Mouse (Mus musculus) heart, adult 18-20 months (tissue): ENCODE measurements around the gene Nup50. TPM values are rescaled to one million over a fixed set of nuclear protein-coding genes. Genes with fewer than 3 reads are reported as not detected.

Source experiments
- DNase-seq, 2 experiments: peaks; one replicate each; pipeline ENCODE4 v3.0.0; 2021 to 2022; ENCODE audit warnings: mixed read lengths in 1 of 2
- long read RNA-seq, 2 experiments: library from polyadenylated mRNA; stranded (forward); transcript quantifications; one replicate each; pipeline ENCODE4 v2.0.0; 2021
- total RNA-seq, 2 experiments: library from RNA; stranded (reverse); gene quantifications; 2 replicates each; pipeline ENCODE4 v1.2.3; 2021

Gene Nup50
- 10 to 100 TPM; 15.5 to 17.7 TPM for total RNA-seq
- long read RNA-seq, experiment 1, full-length matches to known transcripts = 16 of 29 reads
- long read RNA-seq, experiment 1, partial matches to known transcripts = 2 of 29 reads
- long read RNA-seq, experiment 1, other reads (novel, unspliced or antisense) = 11 of 29 reads
- long read RNA-seq, experiment 2, full-length matches to known transcripts = 2 of 10 reads
- long read RNA-seq, experiment 2, partial matches to known transcripts = 0 of 10 reads
- long read RNA-seq, experiment 2, other reads (novel, unspliced or antisense) = 8 of 10 reads

- DNase-seq = peak; percentile 100
Observed at GRCm38 (mm10) chr15:84922884-84923507, at the start of gene Nup50. Nup50 (plus strand) TSS chr15:84923411.

- DNase-seq = peak; percentile 12 to 25
Observed at GRCm38 (mm10) chr15:84873867-84874266, 49.3 kb upstream of the Nup50 start.

- no peak for DNase-seq
Observed at GRCm38 (mm10) chr15:84877029-84877815, 46.0 kb upstream of the Nup50 start.

DNA sequence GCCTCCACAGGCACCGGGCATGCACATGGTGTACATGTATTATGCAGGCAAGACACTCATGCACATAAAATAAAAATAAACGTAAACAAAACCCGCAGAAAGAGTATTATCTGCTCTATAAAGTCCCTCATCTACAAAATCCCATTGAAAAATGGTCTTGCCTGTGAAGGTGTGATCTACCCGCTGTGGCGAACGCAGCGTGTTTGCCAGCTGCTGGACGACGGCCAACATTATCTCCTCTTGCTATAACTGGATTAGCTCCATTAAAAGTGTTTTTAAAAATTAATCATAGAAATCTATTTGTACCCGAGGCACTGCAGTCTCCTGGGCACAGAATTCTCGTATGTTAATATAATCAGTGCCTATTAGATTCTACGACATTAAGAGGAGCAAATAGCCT lies 35.1 kb upstream of the Nup50 start:
- DNase-seq = no peak

- no peak for DNase-seq
Observed at GRCm38 (mm10) chr15:84891246-84891645, 32.0 kb upstream of the Nup50 start.

DNA sequence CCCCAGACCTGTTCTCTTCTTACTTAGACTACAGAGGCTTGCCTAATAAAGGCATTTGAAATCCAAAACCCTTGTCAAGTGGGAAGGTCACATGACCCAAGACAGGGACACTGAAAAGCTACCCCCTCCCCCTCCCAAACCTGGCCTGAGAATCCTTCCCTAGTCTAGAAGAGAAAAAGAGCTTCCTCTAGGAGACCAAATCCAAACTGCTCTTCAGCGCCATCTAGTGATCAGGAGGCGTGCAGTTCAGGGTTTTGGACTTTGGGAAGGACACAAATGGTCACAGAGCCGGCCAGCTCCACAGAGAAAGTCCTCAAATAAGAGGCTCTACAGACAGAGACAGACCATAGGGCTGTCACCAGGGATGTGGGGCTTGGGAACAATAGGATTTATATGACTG lies 31.6 kb upstream of the Nup50 start:
- DNase-seq = peak; percentile 55 to 83

DNA sequence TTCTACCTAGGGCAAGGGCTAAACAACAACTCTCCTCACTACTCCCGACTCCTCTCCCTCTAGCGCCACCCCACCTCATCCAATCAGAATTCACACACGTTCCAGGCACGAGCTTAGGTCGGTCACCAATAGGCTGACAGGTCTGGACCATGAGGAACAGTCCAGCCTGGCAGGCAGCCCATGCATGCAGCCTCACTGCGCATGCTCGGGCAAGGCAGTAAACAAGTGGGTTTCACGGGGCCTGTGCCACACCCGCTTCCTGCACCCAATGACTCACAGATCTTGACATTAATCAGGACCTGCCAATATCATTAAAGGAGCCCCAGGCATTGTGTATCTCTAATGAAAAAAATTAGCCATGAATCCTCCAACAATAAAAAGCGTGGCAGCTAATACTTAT lies 27.0 kb upstream of the Nup50 start:
- DNase-seq = peak; percentile 12 to 47

- no peak for DNase-seq
Observed at GRCm38 (mm10) chr15:84896664-84897063, 26.5 kb upstream of the Nup50 start.

DNA sequence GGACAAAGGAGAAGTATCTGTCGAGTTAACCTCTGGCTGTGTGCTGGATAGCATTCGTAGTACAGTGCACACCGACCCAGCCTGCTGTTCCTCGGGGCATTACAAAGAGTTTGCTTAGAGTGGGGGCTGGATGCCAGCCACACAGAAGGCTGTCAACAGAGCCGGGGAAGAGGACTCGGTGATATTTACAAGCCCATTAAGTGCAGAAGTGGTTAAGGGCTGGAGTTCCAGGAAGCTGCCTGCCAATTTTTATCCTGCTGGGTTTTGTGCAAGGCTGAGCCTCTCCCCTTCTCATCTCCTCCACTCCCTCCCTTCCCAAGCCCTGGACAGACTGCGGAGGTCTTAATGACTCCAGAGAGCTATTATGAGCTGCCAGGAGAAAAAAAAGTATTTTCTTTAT lies 25.1 kb upstream of the Nup50 start:
- DNase-seq = no peak

DNA sequence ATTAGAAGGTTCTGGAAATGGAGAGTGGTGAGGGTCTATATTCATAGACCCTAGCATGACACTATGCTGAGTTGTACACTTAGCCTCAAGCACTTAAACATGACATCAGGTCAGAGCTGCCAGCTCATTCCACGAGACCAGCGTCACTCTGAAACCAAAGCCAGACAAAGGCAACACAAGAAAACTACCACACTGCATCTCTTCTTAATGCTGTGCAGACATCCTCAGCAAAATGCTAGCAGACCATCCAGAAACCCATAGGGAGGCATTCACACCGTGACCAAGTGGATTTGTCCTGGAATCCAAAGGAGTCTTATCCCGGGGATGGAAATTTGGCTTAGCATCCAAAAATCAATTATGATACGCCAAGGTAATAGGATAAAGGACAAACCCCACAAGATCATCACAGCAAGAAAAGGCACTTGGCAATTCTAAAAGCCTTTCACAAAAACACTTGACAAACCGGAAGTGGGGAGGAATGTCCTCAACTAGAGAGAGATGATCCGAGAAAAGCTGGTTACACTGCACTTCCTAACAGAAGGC lies 19.3 kb upstream of the Nup50 start:
- no peak for DNase-seq

GRCm38 (mm10) chr15:84913201-84913600 lies 10.0 kb upstream of the Nup50 start:
- DNase-seq = no peak

DNA sequence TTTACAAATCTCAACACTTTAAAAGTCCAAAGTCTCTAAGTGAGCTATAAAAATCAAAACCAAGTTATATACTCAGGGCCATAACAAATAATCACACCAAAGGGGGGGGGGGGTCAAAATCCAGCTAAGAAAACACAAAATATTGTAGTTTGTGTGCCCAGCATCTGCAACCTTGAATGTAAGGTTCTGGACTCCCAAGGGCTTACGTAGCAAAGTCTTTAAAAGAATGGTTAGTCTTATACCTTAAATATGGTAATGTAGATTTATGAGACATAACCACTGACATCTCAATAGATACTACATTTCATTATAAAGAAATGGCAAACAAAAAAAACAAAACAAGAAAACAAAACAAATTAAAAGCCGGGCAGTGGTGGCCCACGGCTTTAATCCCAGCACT lies 3.3 kb upstream of the Nup50 start, which contains the start of gene Gm29666:
Gene Gm29666, minus strand, starts transcription at position 101 of the 400 bp plus-strand sequence.
- no peak for DNase-seq

GRCm38 (mm10) chr15:84923508-84924181 lies 434 bp downstream of the Nup50 start:
- DNase-seq = no peak

GRCm38 (mm10) chr15:84924781-84925315 lies 1.6 kb downstream of the Nup50 start:
- DNase-seq = peak in 1 of 2 experiments; percentile 67

DNA sequence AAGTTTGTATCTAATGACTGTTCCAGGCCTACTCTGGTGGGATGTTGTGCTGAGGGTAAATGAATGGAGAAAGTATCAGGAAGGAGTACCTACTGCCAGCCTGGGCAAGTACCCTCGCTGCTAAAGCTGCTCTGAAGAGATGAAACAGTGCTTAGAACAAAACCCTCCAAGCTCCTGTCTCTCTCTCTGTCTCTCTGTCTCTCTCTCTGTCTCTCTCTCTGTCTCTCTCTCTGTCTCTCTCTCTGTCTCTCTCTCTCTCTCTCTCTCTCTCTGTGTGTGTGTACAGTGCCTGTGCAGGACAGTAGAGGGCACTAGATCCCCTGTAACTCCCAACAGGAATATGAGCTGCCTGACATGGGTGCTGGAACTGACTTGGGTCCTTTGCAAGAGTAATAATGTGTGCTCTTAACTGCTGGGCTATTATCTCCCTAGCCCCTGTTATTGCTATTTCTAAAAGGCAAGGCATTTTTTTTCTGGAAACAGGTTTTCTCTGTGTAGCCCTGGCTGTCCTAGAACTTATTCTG lies 2.3 kb downstream of the Nup50 start:
- DNase-seq = no peak

DNA sequence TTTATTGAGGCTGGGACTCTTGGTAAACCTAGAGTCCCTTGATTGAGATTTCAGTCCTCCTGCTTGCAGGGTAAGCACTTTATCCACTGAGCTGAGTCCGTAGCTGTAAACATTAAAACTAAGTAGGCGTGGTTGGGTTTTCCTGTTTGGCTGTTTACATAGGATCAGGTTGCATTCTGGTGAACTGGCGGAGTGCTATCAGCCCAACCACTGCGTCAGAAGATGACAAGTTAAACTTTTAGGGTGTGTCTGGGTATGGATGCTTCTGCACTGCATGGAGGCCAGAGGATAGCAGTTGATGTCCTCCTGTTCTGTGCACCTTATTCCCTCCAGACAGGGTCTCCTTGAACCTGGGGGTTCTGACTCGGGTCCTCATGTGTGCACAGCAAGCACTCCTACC lies 9.1 kb downstream of the Nup50 start:
- DNase-seq = no peak

DNA sequence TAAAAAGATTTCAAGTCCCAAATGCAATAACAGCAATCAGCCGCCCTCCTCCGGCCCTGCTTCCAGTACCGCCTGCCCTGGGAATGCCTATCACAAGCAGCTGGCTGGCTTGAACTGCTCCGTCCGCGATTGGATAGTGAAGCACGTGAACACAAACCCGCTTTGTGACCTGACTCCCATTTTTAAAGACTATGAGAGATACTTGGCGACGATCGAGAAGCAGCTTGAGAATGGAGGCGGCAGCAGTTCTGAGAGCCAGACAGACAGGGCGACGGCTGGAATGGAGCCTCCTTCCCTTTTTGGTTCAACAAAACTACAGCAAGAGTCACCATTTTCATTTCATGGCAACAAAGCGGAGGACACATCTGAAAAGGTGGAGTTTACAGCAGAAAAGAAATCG lies 11.7 kb downstream of the Nup50 start:
- DNase-seq = no peak

- DNase-seq = peak; percentile 42 to 57
Observed at GRCm38 (mm10) chr15:84940102-84940501, 16.9 kb downstream of the Nup50 start.

GRCm38 (mm10) chr15:84942647-84943285 lies 19.6 kb downstream of the Nup50 start:
- DNase-seq = peak; percentile 42 to 51

DNA sequence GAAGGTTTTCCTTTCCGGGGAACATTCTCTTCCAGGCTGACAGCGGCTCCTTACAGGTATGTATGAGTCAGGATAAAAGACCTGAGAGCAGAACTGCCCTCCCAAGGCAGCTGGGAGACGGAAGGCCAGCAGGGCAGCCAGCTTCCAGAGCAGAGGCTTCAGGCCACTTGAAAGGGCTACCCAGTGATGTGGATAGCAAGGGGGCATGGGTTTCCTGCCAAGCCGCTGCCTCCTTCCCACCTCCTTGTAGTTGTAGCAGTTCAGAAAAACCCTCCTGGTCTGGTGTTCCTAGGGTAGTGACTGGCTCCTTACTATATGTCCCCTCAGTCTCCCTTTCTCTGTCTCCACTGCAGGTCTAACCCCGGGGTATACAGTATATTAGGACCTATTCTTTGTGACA lies 21.1 kb downstream of the Nup50 start:
- DNase-seq = no peak

DNA sequence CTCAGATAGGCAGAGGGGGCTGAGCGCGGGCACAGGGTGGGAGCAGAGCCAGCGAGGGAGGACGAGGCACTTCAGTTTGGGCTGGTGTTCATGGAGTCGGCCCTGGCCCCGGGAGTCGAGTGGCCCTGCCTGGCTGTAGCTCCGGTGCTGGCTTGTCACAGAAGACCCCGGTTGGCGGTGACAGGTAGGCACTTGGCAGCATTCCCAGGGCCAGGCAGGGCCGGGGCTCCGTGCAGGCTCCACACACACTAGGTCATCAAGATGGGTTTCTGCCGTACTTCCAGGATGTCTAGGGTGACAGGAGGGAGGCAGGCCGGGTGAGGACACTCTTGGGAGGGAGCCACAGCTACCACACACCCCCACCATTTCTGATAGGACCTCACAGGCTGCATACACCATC lies 25.8 kb downstream of the Nup50 start:
- no peak for DNase-seq
